ENCODE assay signal across 12 mouse cellular contexts in the genomic region with DNA sequence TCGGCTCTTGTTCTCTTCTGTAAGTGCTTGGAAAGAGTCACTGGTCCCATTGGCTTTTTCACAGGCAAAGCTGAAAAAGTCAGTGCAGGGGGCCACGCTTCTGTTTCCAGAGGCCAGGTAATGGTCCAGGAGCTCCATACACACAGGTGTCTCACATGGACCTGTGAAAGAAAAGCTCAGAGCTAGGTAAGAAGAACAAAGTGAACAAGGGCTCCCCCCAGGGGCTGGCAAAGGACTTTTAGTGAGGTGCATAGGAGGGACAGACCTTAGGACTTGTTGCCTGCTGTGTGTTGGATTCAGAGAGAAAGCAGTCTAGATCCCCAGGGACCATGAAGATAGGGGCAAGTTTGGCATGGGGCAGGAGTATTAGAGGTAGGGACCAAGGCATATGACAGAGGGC. TPM values are rescaled to one million over a fixed set of nuclear protein-coding genes. Genes with fewer than 3 reads are reported as not detected.
A peak's percentile ranks its signal among the peaks of the same experiment; 100 is the strongest.
DNase-seq lines count a peak whose midpoint lies in the region; ATAC-seq lines count a peak whose summit lies in the region.
"Had no signal": no experiment of that assay in that cellular context is flagged by ENCODE, and none has a peak within 500 bp of the region (broad histone marks: within the 10 kb centered on the region; RNA-seq: fewer than 3 reads in every experiment).

No protein-coding gene starts in this region.

- 81% methylated on average over 2 of the region's 2 CpGs for WGBS in kidney, embryonic 14.5 days
- 76% methylated on average over 2 of the region's 2 CpGs for WGBS in midbrain, embryonic 15.5 days

- no peaks in the 10 kb centered on the region for H3K9me3 ChIP-seq in kidney, embryonic 14.5 days (ENCODE audit: control insufficient read depth, low read length)
- no peaks in the 10 kb centered on the region for H3K9me3 ChIP-seq in midbrain, embryonic 15.5 days
- H3K9me3 ChIP-seq: neural tube, embryonic 13.5 days had no signal

- 0 out of 2 replicates have a peak, but pooled peaks have one; percentile 16 for ATAC-seq in kidney, embryonic 14.5 days (ENCODE audit: low FRiP score, low TSS enrichment)
- peak; percentile 51 for ATAC-seq in megakaryocyte progenitor cell, adult 5-6 weeks (replicated peaks; ENCODE audit: poor library complexity)
- ATAC-seq in activated CD4-positive, CD25-positive, alpha-beta regulatory T cell, adult 4 months, result no peak
- no peak for ATAC-seq in midbrain, embryonic 15.5 days (replicated peaks)

- no peaks in the 10 kb centered on the region for H3K36me3 ChIP-seq in kidney, embryonic 14.5 days (ENCODE audit: control insufficient read depth, insufficient read depth, low read length)
- no peaks in the 10 kb centered on the region for H3K36me3 ChIP-seq in midbrain, embryonic 15.5 days (replicated peaks)
- H3K36me3 ChIP-seq: neural tube, embryonic 13.5 days had no signal

- H3K4me1 ChIP-seq in kidney, embryonic 14.5 days (ENCODE audit: control insufficient read depth, insufficient read depth, low read length), result no peaks in the 10 kb centered on the region
- no peaks in the 10 kb centered on the region for H3K4me1 ChIP-seq in midbrain, embryonic 15.5 days
- H3K4me1 ChIP-seq: neural tube, embryonic 13.5 days had no signal

- H3K4me3 ChIP-seq in kidney, embryonic 14.5 days (ENCODE audit: low read length), result no peak overlapping the region
- H3K4me3 ChIP-seq in midbrain, embryonic 15.5 days, result no peak overlapping the region
- H3K4me3 ChIP-seq: neural tube, embryonic 13.5 days had no signal

- no peak overlapping the region for H3K4me2 ChIP-seq in kidney, embryonic 14.5 days (replicated peaks; ENCODE audit: low read depth, low read length)
- H3K4me2 ChIP-seq in midbrain, embryonic 15.5 days, result no peak overlapping the region
- H3K4me2 ChIP-seq: neural tube, embryonic 13.5 days had no signal

- DNase-seq in CD4-positive, CD25-positive, alpha-beta regulatory T cell, adult 2 months (ENCODE audit: low read depth, low spot score), result peak; percentile 63
- DNase-seq in R1 (ENCODE audit: low read depth, low spot score), result peak; percentile 13
- no peak for DNase-seq in layer of hippocampus, adult 9-10 months (ENCODE audit: low spot score)
- no peak for DNase-seq in left cerebral cortex, adult 9 months (ENCODE audit: low spot score in 2 of 2)
- DNase-seq: adrenal gland, adult 2 months had no signal

- H3K27me3 ChIP-seq in kidney, embryonic 14.5 days (ENCODE audit: control insufficient read depth, insufficient read depth, low read length), result no peaks in the 10 kb centered on the region
- H3K27me3 ChIP-seq in midbrain, embryonic 15.5 days (replicated peaks), result no peaks in the 10 kb centered on the region
- H3K27me3 ChIP-seq: neural tube, embryonic 13.5 days had no signal

- H3K27ac ChIP-seq in kidney, embryonic 14.5 days (ENCODE audit: low read depth, low read length), result no peak overlapping the region
- H3K27ac ChIP-seq in midbrain, embryonic 15.5 days, result no peak overlapping the region
- H3K27ac ChIP-seq: neural tube, embryonic 13.5 days had no signal

- H3K9ac ChIP-seq in kidney, embryonic 14.5 days (ENCODE audit: low read depth, low read length), result no peak overlapping the region
- H3K9ac ChIP-seq in midbrain, embryonic 15.5 days, result no peak overlapping the region
- H3K9ac ChIP-seq: neural tube, embryonic 13.5 days had no signal

RNA-seq across cellular contexts. Expression of a gene that starts 1.2 kb away (rescaled TPM):
- polyA plus RNA-seq in kidney, embryonic 14.5 days (2014; fragmentation: Nextera tagmentation; extraction: Ambion mirVana), result 1.2 and 1.8 TPM in 2 replicates
- 15.2 and 34.6 TPM in 2 replicates for total RNA-seq in megakaryocyte progenitor cell, adult 5-6 weeks (2015)
- 4.7 and 9.3 TPM in 2 replicates for total RNA-seq in megakaryocyte progenitor cell, adult 5-6 weeks (2017)
- polyA plus RNA-seq in activated CD4-positive, CD25-positive, alpha-beta regulatory T cell, adult 4 months (2017; shearing (Covaris generic)), result under 1 TPM in 1 of 2 experiments, not detected in 1; 0.57 TPM
- polyA plus RNA-seq in midbrain, embryonic 15.5 days (2015; fragmentation: Nextera tagmentation; extraction: Ambion mirVana), result 0.21 and 0.75 TPM in 2 replicates
- polyA plus RNA-seq: adrenal gland, adult 2 months had no signal

RNA-seq across cellular contexts. Expression of a gene that starts 18.7 kb away (rescaled TPM):
- polyA plus RNA-seq in kidney, embryonic 14.5 days (2014; fragmentation: Nextera tagmentation; extraction: Ambion mirVana), result 0.37 TPM in 1 of 2 replicates, not detected in the other
- not detected in 2 replicates for total RNA-seq in megakaryocyte progenitor cell, adult 5-6 weeks (2015)
- total RNA-seq in megakaryocyte progenitor cell, adult 5-6 weeks (2017), result not detected in 2 replicates
- polyA plus RNA-seq in activated CD4-positive, CD25-positive, alpha-beta regulatory T cell, adult 4 months (2017; shearing (Covaris generic)), result not detected
- polyA plus RNA-seq in midbrain, embryonic 15.5 days (2015; fragmentation: Nextera tagmentation; extraction: Ambion mirVana), result not detected in 2 replicates
- total RNA-seq: adrenal gland, adult 2 months had no signal
- polyA plus RNA-seq: adrenal gland, adult 2 months; frontal cortex, adult 2 months; limb, embryonic 11.5 days; neural tube, embryonic 13.5 days had no signal

RNA-seq across cellular contexts. Expression of a gene that starts 22.4 kb away (rescaled TPM):
- 0.16 TPM in 1 of 2 replicates, not detected in the other for polyA plus RNA-seq in kidney, embryonic 14.5 days (2014; fragmentation: Nextera tagmentation; extraction: Ambion mirVana)
- 0.10 TPM in 1 of 2 replicates, not detected in the other for total RNA-seq in megakaryocyte progenitor cell, adult 5-6 weeks (2015)
- total RNA-seq in megakaryocyte progenitor cell, adult 5-6 weeks (2017), result not detected in 2 replicates
- polyA plus RNA-seq in activated CD4-positive, CD25-positive, alpha-beta regulatory T cell, adult 4 months (2017; shearing (Covaris generic)), result under 1 TPM in 1 of 2 experiments, not detected in 1; 0.12 TPM
- not detected in 2 replicates for polyA plus RNA-seq in midbrain, embryonic 15.5 days (2015; fragmentation: Nextera tagmentation; extraction: Ambion mirVana)
- total RNA-seq: adrenal gland, adult 2 months had no signal
- polyA plus RNA-seq: adrenal gland, adult 2 months; frontal cortex, adult 2 months; limb, embryonic 11.5 days; neural tube, embryonic 13.5 days had no signal

Comparison
In these comparisons a context has a peak if more than half of its experiments do, and no peak if none do; other contexts are left out.
1. DNase-seq: peak in CD4-positive, CD25-positive, alpha-beta regulatory T cell, adult 2 months (single experiment) and R1 (single experiment); none in layer of hippocampus, adult 9-10 months (single experiment) and left cerebral cortex, adult 9 months (0 of 2).
2. ATAC-seq: peak in kidney, embryonic 14.5 days (single experiment) and megakaryocyte progenitor cell, adult 5-6 weeks (single experiment); none in activated CD4-positive, CD25-positive, alpha-beta regulatory T cell, adult 4 months (single experiment) and midbrain, embryonic 15.5 days (single experiment).